Mouse (Mus musculus) forebrain, embryonic 14.5 days (tissue): Measurements from ENCODE around the gene Igsf8. TPM values are rescaled to one million over a fixed set of nuclear protein-coding genes. Genes with fewer than 3 reads are reported as not detected.

ENCODE experiments used
- ATAC-seq: fragments of 200-750 bp; cut with Nextera tagmentation; 2 replicates; pipeline ENCODE4 v1.8.0; 2017; ENCODE audit warnings: mild to moderate bottlenecking, moderate library complexity
- DNase-seq: peaks from one replicate; pipeline ENCODE4 v3.0.0-alpha.2; 2015; ENCODE audit warnings: low spot score
- H3K27ac ChIP-seq: fragments of 300-500 bp; sonication (generic); 2 replicates; pipeline ENCODE4 v1.5.1; 2014; ENCODE audit warnings: low read depth, mild to moderate bottlenecking, control low read depth, low read length, moderate library complexity
- H3K27me3 ChIP-seq: fragments of 300-500 bp; sonication (generic); replicated peaks from 2 replicates; pipeline ENCODE4 v1.6.1; 2014; ENCODE audit warnings: low read length, control low read depth, mixed read lengths; ENCODE audit not compliant: control insufficient read depth, insufficient read depth
- H3K36me3 ChIP-seq: fragments of 300-500 bp; sonication (generic); 2 replicates; pipeline ENCODE4 v1.6.1; 2014; ENCODE audit warnings: low read length, control low read depth; ENCODE audit not compliant: control insufficient read depth, insufficient read depth
- H3K4me1 ChIP-seq: fragments of 300-500 bp; sonication (generic); 2 replicates; pipeline ENCODE4 v1.6.1; 2014; ENCODE audit warnings: antibody characterized with exemption, low read length, control low read depth; ENCODE audit not compliant: control insufficient read depth, insufficient read depth
- H3K4me2 ChIP-seq: fragments of 300-500 bp; sonication (generic); 2 replicates; pipeline ENCODE4 v1.6.1; 2014; ENCODE audit warnings: mild to moderate bottlenecking, control low read depth, low read length
- H3K4me3 ChIP-seq: fragments of 300-500 bp; sonication (generic); 2 replicates; pipeline ENCODE4 v1.5.1; 2014; ENCODE audit warnings: low read depth, low read length, control low read depth
- H3K9ac ChIP-seq: fragments of 300-500 bp; sonication (generic); 2 replicates; pipeline ENCODE4 v1.6.1; 2014; ENCODE audit warnings: mild to moderate bottlenecking, low read length, control low read depth, moderate library complexity
- H3K9me3 ChIP-seq: fragments of 300-500 bp; sonication (generic); replicated peaks from 2 replicates; pipeline ENCODE4 v1.6.1; 2016; ENCODE audit warnings: low read length, control low read depth, mixed read lengths; ENCODE audit not compliant: control insufficient read depth
- WGBS: fragments of 180-500 bp; shearing (Covaris S2); extraction: QIAGEN DNeasy Blood & Tissue Kit; methylation state at CpG from one replicate; pipeline ENCODE4 v1.1.7; 2014; 5-methylcytosine and 5-hydroxymethylcytosine counted together
- polyA plus RNA-seq: library from polyadenylated mRNA; unstranded; fragments of >200 nt; fragmentation: Nextera tagmentation; extraction: Ambion mirVana; gene quantifications from 2 replicates; pipeline ENCODE4 v1.2.1, GENCODE M21; 2014

Igsf8 gene
- 132 and 147 TPM in 2 replicates for polyA plus RNA-seq

GRCm38 (mm10) chr1:172261477-172262078 is at the start of gene Igsf8:
Gene Igsf8 (plus strand): TSS chr1:172261641.
- DNase-seq (peak; percentile 39), ATAC-seq (peak; percentile 62)
- H3K4me3 ChIP-seq, result no peak within 1 kb of the TSS
- H3K4me1 ChIP-seq, result no peaks in the 10 kb centered on the region
- no peak within 1 kb of the TSS for H3K9ac ChIP-seq
- no peaks in the 10 kb centered on the region for H3K9me3 ChIP-seq
- no peaks in the 10 kb centered on the region for H3K27me3 ChIP-seq
- no peaks in the 10 kb centered on the region for H3K36me3 ChIP-seq
- 8% methylated on average over 8 of the region's 8 CpGs for WGBS
- peak within 1 kb of the TSS; percentile 45 for H3K27ac ChIP-seq
- no peak within 1 kb of the TSS for H3K4me2 ChIP-seq

- Histone ChIP-seq H3K27ac (no peak overlapping the region), H3K4me2 (no peak overlapping the region), H3K4me1 (peaks cover 20% of the 10 kb centered on the region), H3K9ac (no peak overlapping the region), H3K9me3 (no peaks in the 10 kb centered on the region), H3K27me3 (no peaks in the 10 kb centered on the region), H3K36me3 (0 out of 2 replicates have a peak, but pooled peaks cover 4% of the 10 kb centered on the region), H3K4me3 (no peak overlapping the region)
- WGBS, result 57% methylated on average over 5 of the region's 5 CpGs
- no peak for DNase-seq
- no peak for ATAC-seq
Measured at GRCm38 (mm10) chr1:172212776-172213175, 48.7 kb upstream of the Igsf8 start.

GRCm38 (mm10) chr1:172213771-172214170 is 47.7 kb upstream of the Igsf8 start:
- H3K9me3 ChIP-seq, result no peaks in the 10 kb centered on the region
- H3K9ac ChIP-seq, result no peak overlapping the region
- 31% methylated on average over 4 of the region's 4 CpGs for WGBS
- H3K4me3 ChIP-seq, result no peak overlapping the region
- 0 out of 2 replicates have a peak, but pooled peaks cover 4% of the 10 kb centered on the region for H3K36me3 ChIP-seq
- DNase-seq (no peak), ATAC-seq (peak; percentile 9; the same call in 1 of the 2 replicates)
- no peak overlapping the region for H3K4me2 ChIP-seq
- H3K27me3 ChIP-seq, result no peaks in the 10 kb centered on the region
- H3K27ac ChIP-seq, result no peak overlapping the region
- peaks cover 24% of the 10 kb centered on the region for H3K4me1 ChIP-seq

- no peak overlapping the region for H3K9ac ChIP-seq
- ATAC-seq (no peak), DNase-seq (no peak)
- H3K4me1 ChIP-seq, result peaks cover 34% of the 10 kb centered on the region
- no peak overlapping the region; the same call in 1 of the 2 replicates for H3K27ac ChIP-seq
- H3K36me3 ChIP-seq, result 0 out of 2 replicates have a peak, but pooled peaks cover 4% of the 10 kb centered on the region
- 53% methylated on average over 3 of the region's 3 CpGs for WGBS
- H3K4me2 ChIP-seq, result no peak overlapping the region
- no peaks in the 10 kb centered on the region for H3K27me3 ChIP-seq
- H3K4me3 ChIP-seq, result no peak overlapping the region
- H3K9me3 ChIP-seq, result no peaks in the 10 kb centered on the region
Measured at GRCm38 (mm10) chr1:172214748-172215147, 46.7 kb upstream of the Igsf8 start.

- Histone ChIP-seq H3K36me3 (no peaks in the 10 kb centered on the region), H3K9me3 (no peaks in the 10 kb centered on the region), H3K4me3 (no peak overlapping the region), H3K27ac (peak overlapping the region; percentile 10; the same call in 1 of the 2 replicates), H3K27me3 (no peaks in the 10 kb centered on the region), H3K4me1 (peaks cover 56% of the 10 kb centered on the region), H3K4me2 (peak overlapping the region; percentile 16; the same call in 1 of the 2 replicates), H3K9ac (no peak overlapping the region; the same call in 1 of the 2 replicates)
- WGBS, result 0% methylated on average over 5 of the region's 5 CpGs
- ATAC-seq (peak; percentile 54), DNase-seq (peak; percentile 89)
Measured at GRCm38 (mm10) chr1:172217148-172217547, 44.3 kb upstream of the Igsf8 start.

GRCm38 (mm10) chr1:172218164-172218910 is 43.1 kb upstream of the Igsf8 start:
- Histone ChIP-seq H3K27me3 (no peaks in the 10 kb centered on the region), H3K9ac (no peak overlapping the region), H3K4me1 (peaks cover 56% of the 10 kb centered on the region), H3K4me3 (no peak overlapping the region), H3K9me3 (no peaks in the 10 kb centered on the region), H3K27ac (no peak overlapping the region; the same call in 1 of the 2 replicates), H3K36me3 (no peaks in the 10 kb centered on the region), H3K4me2 (no peak overlapping the region)
- DNase-seq (no peak), ATAC-seq (no peak)
- 45% methylated on average over 15 of the region's 15 CpGs for WGBS

- WGBS, result 78% methylated on average over 19 of the region's 19 CpGs
- H3K36me3 ChIP-seq, result no peaks in the 10 kb centered on the region
- no peaks in the 10 kb centered on the region for H3K9me3 ChIP-seq
- peak; percentile 16 for ATAC-seq
- peak within 1 kb of the TSS; percentile 73 for H3K27ac ChIP-seq
- H3K4me2 ChIP-seq, result no peak within 1 kb of the TSS
- H3K27me3 ChIP-seq, result no peaks in the 10 kb centered on the region
- no peak within 1 kb of the TSS for H3K4me3 ChIP-seq
- H3K4me1 ChIP-seq, result peaks cover 44% of the 10 kb centered on the region
- peak within 1 kb of the TSS; percentile 40; the same call in 1 of the 2 replicates for H3K9ac ChIP-seq
- no peak for DNase-seq
Measured at GRCm38 (mm10) chr1:172219451-172220406, 41.7 kb upstream of the Igsf8 start, which contains the start of gene Casq1. Gene Casq1 (minus strand): TSS chr1:172219868.

DNA sequence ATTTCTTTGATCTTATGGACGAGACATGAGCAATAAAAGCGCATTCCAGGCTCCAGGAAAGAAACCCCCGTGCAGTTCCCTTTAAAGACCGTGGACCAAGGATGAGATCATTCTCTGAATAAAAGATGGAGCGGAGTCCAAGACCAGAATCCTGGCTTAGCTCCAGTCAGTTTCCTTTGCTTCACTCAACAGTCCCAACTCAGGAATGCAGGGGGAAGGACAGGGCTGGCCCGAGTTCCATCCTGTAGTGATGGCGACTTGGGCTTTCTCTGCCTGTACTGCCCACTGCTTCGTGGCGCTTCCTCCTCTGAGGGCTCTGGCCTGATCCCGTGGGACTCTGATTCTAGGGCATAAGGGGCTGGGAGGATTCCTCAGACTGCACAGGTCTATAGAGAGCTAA is 41.0 kb upstream of the Igsf8 start:
- Histone ChIP-seq H3K36me3 (no peaks in the 10 kb centered on the region), H3K27ac (peak overlapping the region; percentile 73), H3K4me1 (peaks cover 43% of the 10 kb centered on the region), H3K9me3 (no peaks in the 10 kb centered on the region), H3K4me2 (no peak overlapping the region), H3K4me3 (no peak overlapping the region), H3K27me3 (no peaks in the 10 kb centered on the region), H3K9ac (peak overlapping the region; percentile 14; the same call in 1 of the 2 replicates)
- peak; percentile 69 for ATAC-seq
- WGBS, result 20% methylated on average over 10 of the region's 10 CpGs
- DNase-seq, result peak; percentile 92
